Mouse (Mus musculus) stomach, embryonic 14.5 days (tissue): ENCODE measurements around the gene Prickle2. TPM values are rescaled to one million over a fixed set of nuclear protein-coding genes. Genes with fewer than 3 reads are reported as not detected.

Source experiments
- ATAC-seq: fragments of 200-750 bp; cut with Nextera tagmentation; 2 replicates; pipeline ENCODE4 v1.8.0; 2017; ENCODE audit warnings: low read depth, moderate TSS enrichment; ENCODE audit not compliant: insufficient number of reproducible peaks, insufficient read depth, low FRiP score
- H3K27ac ChIP-seq: fragments of 300-500 bp; sonication (generic); 2 replicates; pipeline ENCODE4 v1.5.1; 2014; ENCODE audit warnings: mild to moderate bottlenecking, low read length, moderate library complexity, mixed read lengths
- H3K27me3 ChIP-seq: fragments of 300-500 bp; sonication (generic); 2 replicates; pipeline ENCODE4 v1.6.1; 2014; ENCODE audit warnings: low read length, control low read depth, mixed read lengths; ENCODE audit not compliant: control insufficient read depth, insufficient read depth
- H3K36me3 ChIP-seq: fragments of 300-500 bp; sonication (generic); 2 replicates; pipeline ENCODE4 v1.6.1; 2014; ENCODE audit warnings: mild to moderate bottlenecking, control low read depth, low read length, moderate library complexity, mixed read lengths; ENCODE audit not compliant: control insufficient read depth, insufficient read depth
- H3K4me1 ChIP-seq: fragments of 300-500 bp; sonication (generic); 2 replicates; pipeline ENCODE4 v1.6.1; 2014; ENCODE audit warnings: low read length, control low read depth, mixed read lengths; ENCODE audit not compliant: control insufficient read depth, insufficient read depth
- H3K4me2 ChIP-seq: fragments of 300-500 bp; sonication (generic); replicated peaks from 2 replicates; pipeline ENCODE4 v1.6.1; 2014; ENCODE audit warnings: low read depth, low read length, control low read depth
- H3K4me3 ChIP-seq: fragments of 300-500 bp; sonication (generic); 2 replicates; pipeline ENCODE4 v1.5.1; 2014; ENCODE audit warnings: low read depth, low read length, control low read depth
- H3K9ac ChIP-seq: fragments of 300-500 bp; sonication (generic); replicated peaks from 2 replicates; pipeline ENCODE4 v1.6.1; 2014; ENCODE audit warnings: low read depth, mild to moderate bottlenecking, control low read depth, low read length, moderate library complexity, mixed read lengths
- H3K9me3 ChIP-seq: fragments of 300-500 bp; sonication (generic); 2 replicates; pipeline ENCODE4 v1.6.1; 2016; ENCODE audit warnings: low read depth, low read length, control low read depth; ENCODE audit not compliant: control insufficient read depth
- WGBS: fragments of 180-500 bp; shearing (Covaris S2); extraction: QIAGEN DNeasy Blood & Tissue Kit; methylation state at CpG from one replicate; pipeline ENCODE4 v1.1.7; 2014; 5-methylcytosine and 5-hydroxymethylcytosine counted together
- polyA plus RNA-seq: library from polyadenylated mRNA; unstranded; fragments of >200 nt; fragmentation: Nextera tagmentation; extraction: Ambion mirVana; gene quantifications from 2 replicates; pipeline ENCODE4 v1.2.1, GENCODE M21; 2014

Gene Prickle2
- polyA plus RNA-seq, 1 experiment from 2014 or later = 13.4 TPM

- Histone ChIP-seq H3K36me3 (no peaks in the 10 kb centered on the region), H3K4me1 (peaks cover 15% of the 10 kb centered on the region), H3K4me2 (no peak overlapping the region), H3K9me3 (no peaks in the 10 kb centered on the region), H3K4me3 (no peak overlapping the region), H3K9ac (no peak overlapping the region), H3K27me3 (no peaks in the 10 kb centered on the region), H3K27ac (no peak overlapping the region)
- ATAC-seq = no peak
- 73% methylated on average over 5 of the region's 5 CpGs for WGBS
Measured at GRCm38 (mm10) chr6:92726121-92726520, 20.2 kb upstream of the Prickle2 start.

DNA sequence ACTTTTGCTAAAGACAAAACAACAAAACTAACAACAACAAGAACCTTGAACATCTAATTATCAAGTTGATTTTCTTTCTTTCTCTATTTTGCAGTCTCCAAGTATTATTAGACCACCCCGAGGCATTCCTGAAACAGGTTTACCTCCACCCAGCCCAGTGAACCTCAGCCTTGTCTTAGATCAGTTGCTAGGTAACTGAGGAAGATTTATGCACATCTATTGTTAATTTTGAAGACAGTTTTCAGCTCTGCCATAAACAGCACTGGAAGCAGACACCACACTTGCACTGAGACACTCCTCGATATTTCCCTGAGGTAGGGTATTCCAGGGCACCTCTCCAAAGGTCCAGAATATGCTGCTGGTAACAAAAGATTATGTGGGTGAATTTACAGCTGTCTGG, 18.4 kb upstream of the Prickle2 start:
- no peak for ATAC-seq
- Histone ChIP-seq H3K9me3 (no peaks in the 10 kb centered on the region), H3K4me2 (no peak overlapping the region), H3K4me3 (no peak overlapping the region), H3K27me3 (no peaks in the 10 kb centered on the region), H3K9ac (no peak overlapping the region), H3K36me3 (no peaks in the 10 kb centered on the region), H3K27ac (no peak overlapping the region), H3K4me1 (peaks cover 15% of the 10 kb centered on the region)
- WGBS = 47% methylated on average over 2 of the region's 2 CpGs

DNA sequence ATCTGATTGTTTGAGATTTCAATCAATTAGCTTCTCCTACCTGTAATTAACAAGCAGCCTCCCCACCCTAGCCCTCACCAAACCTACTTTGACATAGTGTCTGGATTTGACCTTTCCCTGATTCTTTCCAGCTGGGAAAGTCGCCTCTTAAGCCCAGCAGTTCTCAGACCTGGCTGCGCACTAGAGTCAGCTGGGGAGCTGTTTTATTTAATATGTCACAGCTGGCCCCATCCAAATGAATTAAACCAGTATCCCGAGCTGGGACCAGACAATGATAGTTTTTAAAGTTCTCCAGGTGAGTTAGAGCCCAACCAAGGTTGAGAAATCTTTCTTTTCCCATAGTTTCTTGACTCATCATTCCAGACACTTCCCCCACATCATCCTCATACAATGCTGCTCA, 9.9 kb upstream of the Prickle2 start:
- H3K4me2 ChIP-seq = no peak overlapping the region
- no peak overlapping the region for H3K9ac ChIP-seq
- no peaks in the 10 kb centered on the region for H3K27me3 ChIP-seq
- no peaks in the 10 kb centered on the region for H3K4me1 ChIP-seq
- H3K36me3 ChIP-seq = no peaks in the 10 kb centered on the region
- H3K27ac ChIP-seq = no peak overlapping the region
- no peaks in the 10 kb centered on the region for H3K9me3 ChIP-seq
- no peak overlapping the region for H3K4me3 ChIP-seq
- ATAC-seq = no peak
- 33% methylated on average over 3 of the region's 3 CpGs for WGBS

DNA sequence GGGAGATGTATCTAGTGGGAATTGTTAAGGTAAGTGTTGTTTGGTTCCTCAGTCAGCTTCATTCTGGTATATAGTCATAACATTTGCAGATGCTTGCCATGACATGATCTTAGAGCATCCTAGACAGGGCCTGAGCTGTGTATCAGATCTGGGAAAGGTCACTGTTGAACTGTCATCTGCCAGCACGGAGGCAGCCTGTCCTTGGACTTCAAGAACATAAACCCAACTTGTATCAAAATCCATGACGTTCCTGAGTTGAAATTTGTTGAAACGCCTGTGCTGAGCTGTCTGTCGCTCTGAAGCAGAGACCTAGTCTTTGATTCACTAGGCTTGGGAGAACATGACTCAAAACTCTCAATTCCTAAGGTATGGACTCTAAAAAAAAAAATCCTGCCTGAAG, 8.8 kb upstream of the Prickle2 start:
- Histone ChIP-seq H3K4me2 (no peak overlapping the region), H3K9ac (no peak overlapping the region), H3K9me3 (no peaks in the 10 kb centered on the region), H3K4me1 (no peaks in the 10 kb centered on the region), H3K36me3 (no peaks in the 10 kb centered on the region), H3K27ac (no peak overlapping the region), H3K27me3 (no peaks in the 10 kb centered on the region), H3K4me3 (no peak overlapping the region)
- ATAC-seq = no peak
- 88% methylated on average over 4 of the region's 4 CpGs for WGBS

DNA sequence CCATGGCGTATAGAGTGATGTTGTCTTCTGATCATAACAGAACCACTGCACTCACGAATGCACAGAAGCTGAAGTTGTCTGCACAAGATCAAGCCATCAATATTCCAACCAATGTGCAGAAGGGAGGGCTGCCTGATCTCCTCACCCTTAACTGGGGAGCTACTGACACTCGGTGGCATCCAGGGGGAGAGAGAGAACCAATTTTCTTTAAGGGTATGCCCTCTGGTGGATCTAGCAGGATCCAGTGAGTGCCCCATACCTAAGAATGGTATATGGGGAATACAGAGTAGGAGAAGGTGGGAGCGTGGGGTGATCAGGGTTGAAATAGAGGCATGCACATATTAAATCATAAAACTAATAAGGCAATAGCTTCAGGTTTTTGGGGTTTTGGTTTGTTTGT, 2.2 kb upstream of the Prickle2 start:
- Histone ChIP-seq H3K27me3 (no peaks in the 10 kb centered on the region), H3K4me2 (no peak overlapping the region), H3K9ac (no peak overlapping the region), H3K4me3 (no peak overlapping the region), H3K36me3 (no peaks in the 10 kb centered on the region), H3K4me1 (peaks cover 5% of the 10 kb centered on the region; the same call in 1 of the 2 replicates), H3K27ac (no peak overlapping the region), H3K9me3 (no peaks in the 10 kb centered on the region)
- WGBS = 63% methylated on average over 4 of the region's 4 CpGs
- no peak for ATAC-seq

- peak overlapping the region; percentile 68 for H3K9ac ChIP-seq
- ATAC-seq = peak; percentile 35; the same call in 1 of the 2 replicates
- H3K9me3 ChIP-seq = no peaks in the 10 kb centered on the region
- H3K27me3 ChIP-seq = no peaks in the 10 kb centered on the region
- H3K4me1 ChIP-seq = peaks cover 5% of the 10 kb centered on the region; the same call in 1 of the 2 replicates
- peak overlapping the region; percentile 89 for H3K4me2 ChIP-seq
- H3K27ac ChIP-seq = peak overlapping the region; percentile 68
- WGBS = 3% methylated on average over 39 of the region's 39 CpGs
- H3K4me3 ChIP-seq = peak overlapping the region; percentile 77
- no peaks in the 10 kb centered on the region for H3K36me3 ChIP-seq
Measured at GRCm38 (mm10) chr6:92705353-92706144, 406 bp downstream of the Prickle2 start.

DNA sequence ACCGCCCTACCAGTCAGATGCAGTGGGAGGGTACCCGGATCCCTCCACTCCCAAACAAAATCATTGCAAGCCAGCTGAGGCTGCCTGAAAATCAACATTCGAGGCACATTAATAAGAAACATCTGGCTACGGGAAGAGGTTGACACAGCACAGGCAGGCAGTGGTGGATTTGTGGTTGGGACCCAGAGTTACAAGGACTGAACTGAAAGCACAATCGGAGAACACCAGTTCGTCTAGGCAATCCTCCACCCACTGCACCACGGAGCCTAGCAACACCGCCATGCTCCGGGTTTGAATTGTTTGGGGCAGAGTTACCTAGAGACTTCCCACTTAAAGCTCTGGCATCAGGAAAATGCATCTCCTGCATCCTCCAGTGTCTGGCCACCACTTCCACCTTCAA, 1.1 kb downstream of the Prickle2 start:
- H3K9me3 ChIP-seq = no peaks in the 10 kb centered on the region
- H3K9ac ChIP-seq = no peak overlapping the region
- H3K27me3 ChIP-seq = no peaks in the 10 kb centered on the region
- H3K4me3 ChIP-seq = peak overlapping the region; percentile 77
- peaks cover 5% of the 10 kb centered on the region; the same call in 1 of the 2 replicates for H3K4me1 ChIP-seq
- H3K27ac ChIP-seq = peak overlapping the region; percentile 53; the same call in 1 of the 2 replicates
- no peak; the same call in 1 of the 2 replicates for ATAC-seq
- peak overlapping the region; percentile 89 for H3K4me2 ChIP-seq
- 13% methylated on average over 9 of the region's 9 CpGs for WGBS
- no peaks in the 10 kb centered on the region for H3K36me3 ChIP-seq

DNA sequence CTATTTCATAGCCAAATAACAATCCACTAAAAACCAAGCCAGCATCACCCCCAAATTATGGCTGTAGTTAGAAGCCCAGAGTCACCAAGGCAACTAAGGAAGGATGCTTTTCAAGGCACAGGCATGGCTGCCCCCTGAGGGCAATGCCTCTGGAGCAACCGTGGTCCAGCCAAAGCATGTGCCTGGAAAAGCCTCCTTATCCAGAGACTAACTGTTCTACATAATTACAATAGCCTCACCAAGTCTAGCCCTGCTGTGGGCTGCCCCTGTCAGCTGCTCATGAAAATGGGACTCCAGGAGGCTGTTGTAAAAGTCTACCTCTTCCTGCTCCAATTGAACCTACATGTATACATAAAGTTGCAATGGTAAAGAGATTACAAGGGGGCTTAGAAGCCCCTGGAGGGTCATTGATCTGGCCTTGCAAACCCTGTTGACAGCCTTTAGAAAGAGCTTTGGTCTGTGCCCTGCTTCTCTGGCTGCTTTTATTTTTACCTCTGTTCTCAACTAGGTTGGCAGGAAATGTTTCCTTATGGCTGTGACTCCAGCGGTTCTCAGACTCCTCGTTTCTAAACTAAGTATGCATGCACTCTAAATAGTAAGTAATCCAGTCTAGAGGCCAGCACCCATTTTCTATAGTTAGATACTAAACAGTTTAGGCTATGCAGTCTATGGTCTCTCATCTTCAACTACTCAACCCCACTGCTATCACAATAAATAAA, 6.3 kb downstream of the Prickle2 start:
- H3K9ac ChIP-seq = no peak overlapping the region
- no peak for ATAC-seq
- H3K9me3 ChIP-seq = no peaks in the 10 kb centered on the region
- H3K4me1 ChIP-seq = peaks cover 5% of the 10 kb centered on the region; the same call in 1 of the 2 replicates
- H3K27me3 ChIP-seq = no peaks in the 10 kb centered on the region
- no peak overlapping the region for H3K4me3 ChIP-seq
- no peak overlapping the region for H3K27ac ChIP-seq
- no peak overlapping the region for H3K4me2 ChIP-seq
- no peaks in the 10 kb centered on the region for H3K36me3 ChIP-seq
- WGBS = 48% methylated on average over 3 of the region's 3 CpGs
